Mouse (Mus musculus): ENCODE measurements around the gene Serpinc1.

DNA sequence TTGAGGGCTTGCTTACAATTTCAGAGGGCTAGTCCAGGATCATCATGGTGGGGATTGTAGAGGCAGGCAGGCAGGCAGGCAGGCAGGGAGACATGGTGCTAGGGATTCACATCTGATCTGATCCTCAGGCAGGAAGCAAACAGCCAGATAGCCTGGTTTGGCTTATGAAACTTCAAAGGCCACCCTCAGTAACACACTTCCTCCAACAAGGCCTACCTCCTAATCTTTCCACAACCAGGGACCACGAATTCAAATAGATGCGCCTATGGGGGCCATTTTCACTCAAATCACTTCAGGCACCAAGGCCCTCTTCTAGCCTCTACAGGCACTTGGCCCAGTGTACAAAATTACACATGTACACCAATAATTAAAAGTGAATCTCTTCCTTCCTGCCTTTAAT is 48.8 kb downstream of the Serpinc1 start:
- no peak for TF ChIP-seq POLR2A (IDR thresholded peaks at IDR 0.05; ENCODE audit: borderline replicate concordance, control insufficient read depth, low read depth, low read length)
- no peak for TF ChIP-seq CTCF (IDR thresholded peaks at IDR 0.05; ENCODE audit: control insufficient read depth, insufficient read depth, low read length)

Data from bone marrow, adult 2 months (tissue).